Mouse (Mus musculus) urinary bladder, adult 2 months (tissue): ENCODE measurements around the gene Reep6. TPM values are rescaled to one million over a fixed set of nuclear protein-coding genes. Genes with fewer than 3 reads are reported as not detected.

Experiments used
- DNase-seq: peaks from one replicate; pipeline ENCODE4 v3.0.0; 2022; ENCODE audit warnings: low spot score
- polyA plus RNA-seq: library from polyadenylated mRNA; depleted of rRNA; stranded (reverse); fragments of >200 nt; gene quantifications from 2 replicates; pipeline ENCODE4 v1.2.3, GENCODE M21; 2012

Gene Reep6
- polyA plus RNA-seq, 1 experiment, result 7.7 TPM

DNA sequence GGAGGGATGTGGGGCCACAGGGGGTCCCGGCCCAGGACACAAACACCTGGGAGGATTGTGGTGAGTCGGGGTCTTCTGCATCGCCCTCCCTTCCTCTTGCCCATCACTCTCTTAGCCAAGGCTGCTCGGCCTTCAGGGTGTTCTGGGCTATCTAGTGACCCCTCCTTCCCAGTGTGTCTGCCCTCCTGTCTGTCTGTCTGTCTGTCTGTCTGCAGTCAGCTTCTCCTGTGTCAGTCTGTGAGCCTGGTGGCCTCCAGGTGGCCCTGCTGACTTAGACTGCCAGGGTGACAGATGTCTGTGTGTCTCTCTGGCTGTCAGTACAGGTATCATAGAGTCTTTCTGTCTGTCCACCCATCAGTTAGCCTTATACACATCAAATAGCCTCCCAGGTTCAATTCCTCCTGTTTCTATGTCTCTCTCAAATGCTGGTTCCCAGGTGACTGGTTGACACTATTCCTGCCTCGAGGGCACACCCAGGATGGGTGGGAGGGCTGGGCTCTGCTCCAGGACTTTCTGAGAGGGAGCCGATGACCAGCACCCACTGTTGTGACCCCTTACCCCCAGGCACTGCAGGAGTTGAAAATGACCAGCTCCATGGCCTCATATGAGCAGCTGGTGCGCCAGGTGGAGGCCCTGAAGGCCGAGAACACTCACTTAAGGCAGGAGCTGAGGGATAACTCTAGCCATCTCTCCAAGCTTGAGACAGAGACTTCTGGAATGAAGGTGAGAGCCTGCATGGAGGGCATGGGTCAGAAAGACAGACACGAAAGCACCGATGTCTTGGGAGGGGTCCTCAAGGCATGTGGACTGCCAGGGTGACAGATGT, 28.3 kb upstream of the Reep6 start:
- DNase-seq, result no peak

DNA sequence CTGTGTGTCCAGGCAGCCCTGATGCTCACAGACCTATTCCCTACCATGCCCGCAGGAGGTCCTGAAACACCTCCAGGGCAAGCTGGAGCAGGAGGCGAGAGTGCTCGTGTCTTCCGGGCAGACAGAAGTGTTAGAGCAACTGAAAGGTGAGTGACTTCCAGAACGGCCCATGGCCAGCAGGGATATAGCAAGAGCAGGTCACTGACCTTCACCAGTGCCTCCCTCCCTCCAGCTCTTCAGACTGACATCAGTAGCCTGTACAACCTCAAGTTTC, 27.7 kb upstream of the Reep6 start:
- DNase-seq, result no peak

- no peak for DNase-seq
These were observed 27.3 kb upstream of the Reep6 start for GRCm38 (mm10) chr10:80302471-80302881.

- DNase-seq, result no peak
These were observed 25.3 kb upstream of the Reep6 start for GRCm38 (mm10) chr10:80304458-80304857.

DNA sequence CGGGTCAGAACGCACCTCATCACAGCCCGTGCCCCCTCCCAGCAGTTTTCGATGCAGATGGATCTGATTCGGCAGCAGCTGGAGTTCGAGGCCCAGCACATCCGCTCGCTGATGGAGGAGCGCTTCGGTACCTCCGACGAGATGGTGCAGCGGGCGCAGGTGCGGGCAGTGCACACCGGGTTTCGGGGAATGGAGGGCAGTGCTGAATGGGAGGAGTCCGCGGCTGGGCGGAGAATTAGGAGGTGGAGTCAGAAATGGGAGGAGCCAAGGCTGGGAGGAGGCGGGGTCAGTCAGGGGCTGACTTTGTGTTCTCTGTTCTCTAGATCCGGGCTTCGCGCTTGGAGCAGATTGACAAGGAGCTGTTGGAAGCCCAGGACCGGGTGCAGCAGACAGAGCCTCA, 24.9 kb upstream of the Reep6 start:
- DNase-seq, result no peak

DNA sequence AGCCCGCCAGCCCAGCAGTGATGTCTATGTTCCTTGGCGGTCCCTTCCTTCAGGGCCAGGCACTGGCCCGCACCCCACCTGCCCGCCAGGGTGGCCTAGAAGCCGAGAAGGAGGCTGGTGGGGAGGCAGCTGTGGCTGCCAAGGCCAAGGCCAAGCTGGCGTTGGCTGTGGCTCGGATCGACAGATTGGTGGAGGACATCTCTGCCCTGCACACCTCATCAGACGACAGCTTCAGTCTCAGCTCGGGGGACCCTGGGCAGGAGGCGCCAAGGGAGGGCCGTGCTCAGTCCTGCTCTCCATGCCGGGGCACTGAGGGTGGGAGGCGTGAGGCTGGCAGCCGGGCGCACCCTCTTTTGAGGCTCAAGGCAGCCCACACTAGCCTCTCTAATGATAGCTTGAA, 18.2 kb upstream of the Reep6 start:
- no peak for DNase-seq

GRCm38 (mm10) chr10:80312586-80313504, 16.9 kb upstream of the Reep6 start:
- no peak for DNase-seq

- DNase-seq, result no peak
These were observed 16.0 kb upstream of the Reep6 start for GRCm38 (mm10) chr10:80313627-80314201.

DNA sequence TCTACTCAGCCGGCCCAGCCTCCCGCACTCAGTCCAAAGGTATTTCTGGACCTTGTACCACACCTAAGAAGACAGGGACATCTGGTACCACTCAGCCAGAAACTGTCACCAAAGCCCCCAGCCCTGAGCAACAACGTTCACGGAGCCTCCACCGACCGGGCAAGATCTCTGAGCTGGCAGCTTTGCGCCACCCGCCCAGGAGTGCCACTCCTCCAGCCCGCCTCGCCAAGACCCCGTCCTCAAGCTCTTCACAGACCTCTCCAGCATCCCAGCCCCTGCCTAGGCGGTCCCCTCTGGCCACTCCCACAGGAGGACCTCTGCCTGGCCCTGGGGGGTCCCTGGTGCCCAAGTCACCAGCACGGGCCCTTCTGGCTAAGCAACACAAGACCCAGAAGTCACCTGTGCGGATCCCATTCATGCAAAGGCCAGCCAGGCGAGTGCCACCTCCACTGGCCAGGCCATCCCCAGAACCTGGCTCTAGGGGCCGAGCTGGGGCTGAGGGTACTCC, 15.2 kb upstream of the Reep6 start:
- DNase-seq, result no peak

- DNase-seq, result no peak
These were observed 14.4 kb upstream of the Reep6 start for GRCm38 (mm10) chr10:80315315-80315714.

DNA sequence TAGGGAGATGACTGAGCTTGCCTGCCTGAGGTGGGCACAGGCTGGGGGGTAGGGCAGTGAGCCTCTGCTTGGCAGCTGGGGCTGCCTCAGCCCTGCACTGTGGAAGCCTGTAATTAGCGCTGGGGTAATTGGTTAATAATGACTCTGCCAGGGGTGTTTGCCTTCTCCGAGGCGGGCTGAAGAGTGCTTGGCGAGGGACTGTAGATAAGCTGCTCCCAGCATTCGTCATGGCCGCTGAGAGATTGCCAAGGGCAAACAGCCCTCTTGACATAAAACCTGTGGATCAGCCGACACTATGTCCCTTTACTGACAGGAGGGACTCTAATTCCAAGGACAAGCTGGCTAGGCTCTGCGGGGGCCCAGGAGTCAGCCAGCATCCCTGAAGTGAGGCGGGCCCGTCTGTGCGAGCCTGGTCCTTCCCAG, 13.4 kb upstream of the Reep6 start:
- DNase-seq, result no peak

DNA sequence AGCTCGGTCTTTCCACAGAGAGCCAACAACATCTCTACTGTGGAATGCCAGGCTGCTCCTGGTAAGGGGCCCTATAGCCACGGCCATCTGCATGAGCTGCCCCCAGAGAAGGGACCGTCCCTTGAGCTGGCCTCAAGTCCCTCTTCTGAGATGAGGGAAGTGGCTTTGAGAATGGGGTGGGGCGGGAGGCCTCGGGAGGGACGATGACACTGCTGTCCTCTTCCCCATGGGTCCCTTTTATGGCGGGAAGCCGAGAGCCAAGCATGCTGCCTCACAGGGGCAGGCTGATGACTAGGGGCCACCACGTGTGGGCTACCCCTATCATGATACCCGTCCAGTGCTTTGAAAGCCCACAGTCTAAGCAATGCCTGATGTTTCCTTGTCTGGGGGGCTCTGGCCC, 12.7 kb upstream of the Reep6 start:
- DNase-seq, result no peak

DNA sequence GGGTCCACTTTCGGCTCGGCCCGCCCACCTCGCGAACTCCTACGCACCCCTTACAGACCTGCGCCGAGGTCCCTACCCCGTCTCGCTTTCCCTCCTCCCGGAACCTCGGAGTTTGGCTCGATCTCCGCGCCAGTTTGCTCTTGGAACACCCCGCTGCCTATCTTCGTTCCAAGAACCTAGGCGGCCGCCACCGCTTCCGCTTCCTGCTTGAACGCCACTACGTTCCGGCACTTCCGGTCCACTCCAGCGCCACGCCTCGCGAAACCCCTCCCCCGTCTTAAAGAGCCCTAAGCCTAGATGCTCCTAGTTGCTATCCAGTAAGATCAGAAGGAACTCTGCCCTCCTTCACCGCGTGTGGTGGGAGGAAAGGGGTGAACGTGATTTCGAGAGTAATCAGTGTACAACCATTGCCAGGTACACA, 9.4 kb upstream of the Reep6 start, which contains the start of gene 2310011J03Rik:
TSS of gene 2310011J03Rik (minus strand) at position 198 of the 421 bp plus-strand sequence.
- peak; percentile 73 for DNase-seq

- DNase-seq, result no peak
These were observed 8.6 kb upstream of the Reep6 start for GRCm38 (mm10) chr10:80321014-80321669.

GRCm38 (mm10) chr10:80321670-80322581, 7.8 kb upstream of the Reep6 start:
- no peak for DNase-seq

DNA sequence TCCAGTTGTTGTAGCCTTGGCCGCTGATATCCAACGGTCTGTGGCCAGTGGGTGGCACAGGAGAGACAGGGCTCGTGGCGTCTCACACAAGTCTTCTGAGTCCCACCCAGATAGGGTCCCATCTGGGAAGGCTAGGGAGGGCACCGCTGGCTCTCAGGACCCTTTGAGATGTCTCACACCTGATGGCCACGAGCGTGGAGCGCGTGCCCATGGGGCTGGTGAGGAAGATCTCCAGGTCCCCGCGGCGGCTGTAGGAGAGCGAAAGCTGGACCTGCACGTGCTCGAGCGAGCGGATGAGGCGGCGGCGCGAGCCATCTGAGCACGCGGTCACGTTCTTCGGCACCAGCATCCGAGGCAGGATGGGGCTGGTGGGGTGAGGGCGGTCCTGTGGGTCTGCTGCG, 6.9 kb upstream of the Reep6 start:
- no peak for DNase-seq

DNA sequence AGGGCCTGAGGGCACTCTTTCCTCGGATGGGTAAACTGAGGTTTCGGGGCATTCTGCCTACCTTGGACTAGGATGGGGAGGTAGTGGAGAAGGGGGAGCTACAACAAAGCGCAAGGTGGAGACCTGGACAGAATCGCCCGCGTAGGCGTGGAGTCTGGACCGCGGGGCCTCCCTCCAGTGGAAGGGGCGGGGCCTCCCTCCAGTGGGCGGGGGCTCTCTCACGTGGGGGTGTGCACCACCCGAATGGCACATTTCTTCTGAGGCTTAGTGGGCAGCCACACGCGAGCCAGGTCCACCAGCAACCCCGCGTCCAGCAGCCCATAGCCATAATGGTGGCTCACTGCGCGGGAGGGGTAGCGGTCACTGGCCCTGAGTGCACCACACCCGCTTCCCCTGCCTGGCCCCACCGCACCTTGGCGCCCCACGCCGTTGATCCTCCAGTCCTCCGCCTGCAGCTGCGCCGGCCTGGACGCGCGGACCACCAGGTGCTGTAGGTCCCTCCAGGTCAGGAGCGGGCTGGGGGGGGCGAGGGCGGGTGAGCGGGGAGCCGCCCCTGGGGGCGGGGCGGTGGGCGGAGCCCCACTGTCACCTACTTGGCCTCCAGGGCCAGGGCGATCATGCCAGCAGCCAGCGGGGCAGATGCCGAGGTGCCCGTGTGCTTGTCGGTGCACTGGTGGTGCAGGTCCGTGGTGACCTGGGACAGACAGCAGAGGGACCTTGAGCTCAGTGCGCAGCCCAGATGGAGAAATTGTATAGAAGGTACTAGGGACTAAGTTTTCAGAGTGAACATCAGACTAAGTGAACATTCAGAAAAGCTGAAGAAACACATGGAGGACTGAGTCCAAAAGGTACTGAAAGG, 6.3 kb upstream of the Reep6 start:
- peak; percentile 67 for DNase-seq

DNA sequence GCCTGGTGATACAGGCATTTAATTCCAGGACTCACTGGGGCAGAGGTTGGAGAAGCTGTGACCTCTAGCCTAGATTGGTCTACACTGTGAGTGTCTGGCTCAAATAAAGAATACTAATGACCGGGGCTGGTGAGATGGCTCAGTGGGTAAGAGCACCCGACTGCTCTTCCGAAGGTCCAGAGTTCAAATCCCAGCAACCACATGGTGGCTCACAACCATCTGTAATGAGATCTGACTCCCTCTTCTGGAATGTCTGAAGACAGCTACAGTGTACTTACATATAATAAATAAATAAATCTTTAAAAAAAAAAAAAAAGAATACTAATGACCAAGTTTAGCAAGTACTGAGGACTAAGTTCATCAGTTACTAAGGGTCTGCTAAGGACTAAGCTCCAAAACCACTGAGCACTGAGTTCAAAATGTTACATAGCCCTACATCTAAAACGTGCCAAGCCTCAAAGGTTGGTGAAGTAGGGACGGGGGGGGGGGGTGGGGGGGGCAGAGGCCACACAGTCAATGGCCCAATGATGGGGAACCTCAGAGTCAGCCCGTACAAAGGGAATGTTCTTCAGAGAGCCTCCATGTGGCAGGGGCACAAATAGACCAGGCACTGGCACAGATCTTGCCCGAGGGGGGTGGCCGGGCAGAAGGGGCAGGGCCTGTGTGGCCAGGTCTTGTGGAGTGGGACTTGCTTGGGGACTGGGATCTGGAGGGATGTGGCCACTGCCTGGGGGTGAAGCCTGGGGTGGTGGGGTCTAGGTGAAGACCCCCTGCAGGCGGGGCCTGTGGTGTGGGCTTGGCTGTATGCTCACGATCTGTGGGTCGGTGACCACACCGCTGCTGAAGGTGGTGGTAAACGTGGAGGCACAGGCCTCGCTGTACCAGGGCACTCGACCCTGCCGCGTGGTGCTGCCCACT, 5.4 kb upstream of the Reep6 start:
- DNase-seq, result no peak

GRCm38 (mm10) chr10:80325045-80325444, 4.7 kb upstream of the Reep6 start:
- DNase-seq, result no peak
